Mouse (Mus musculus) forebrain, embryonic 10.5 days (tissue): ENCODE measurements around the gene Fmo4. TPM values are rescaled to one million over a fixed set of nuclear protein-coding genes. Genes with fewer than 3 reads are reported as not detected.

Experiments
- DNase-seq: peaks from one replicate; pipeline ENCODE4 v3.0.0-alpha.2; 2017; ENCODE audit warnings: low spot score; ENCODE audit errors: extremely low spot score
- H3K27ac ChIP-seq: fragments of 300-500 bp; sonication (generic); 2 replicates; pipeline ENCODE4 v1.5.1; 2016; ENCODE audit warnings: mild to moderate bottlenecking
- H3K27me3 ChIP-seq: fragments of 300-500 bp; sonication (generic); 2 replicates; pipeline ENCODE4 v1.6.1; 2016; ENCODE audit warnings: mild to moderate bottlenecking; ENCODE audit not compliant: poor library complexity, severe bottlenecking
- H3K36me3 ChIP-seq: fragments of 300-500 bp; sonication (generic); replicated peaks from 2 replicates; pipeline ENCODE4 v1.6.1; 2016; ENCODE audit warnings: mild to moderate bottlenecking, moderate library complexity
- H3K4me1 ChIP-seq: fragments of 300-500 bp; sonication (generic); 2 replicates; pipeline ENCODE4 v1.6.1; 2016
- H3K4me3 ChIP-seq: fragments of 300-500 bp; sonication (generic); 2 replicates; pipeline ENCODE4 v1.5.1; 2016; ENCODE audit warnings: mild to moderate bottlenecking, moderate library complexity
- H3K9me3 ChIP-seq: fragments of 300-500 bp; sonication (generic); 2 replicates; pipeline ENCODE4 v1.6.1; 2016; ENCODE audit warnings: mild to moderate bottlenecking, moderate library complexity
- WGBS: fragments of 180-500 bp; shearing (Covaris S2); methylation state at CpG from one replicate; pipeline ENCODE4 v1.1.7; 2016; 5-methylcytosine and 5-hydroxymethylcytosine counted together
- polyA plus RNA-seq: library from polyadenylated mRNA; unstranded; fragments of >200 nt; fragmentation: Nextera tagmentation; extraction: Ambion mirVana; gene quantifications from 2 replicates; pipeline ENCODE4 v1.2.1, GENCODE M21; 2016

The Fmo4 gene
- polyA plus RNA-seq, 1 experiment from 2014 or later: 0.29 TPM

- Histone ChIP-seq H3K27ac (peak overlapping the region; percentile 78), H3K9me3 (0 out of 2 replicates have a peak, but pooled peaks cover 3% of the 10 kb centered on the region), H3K27me3 (peaks cover 45% of the 10 kb centered on the region), H3K36me3 (no peaks in the 10 kb centered on the region), H3K4me1 (peaks cover 16% of the 10 kb centered on the region), H3K4me3 (peak overlapping the region; percentile 22; the same call in 1 of the 2 replicates)
- peak; percentile 82 for DNase-seq
- WGBS: 3% methylated on average over 5 of the region's 5 CpGs
Measured at GRCm38 (mm10) chr1:162831838-162832573, 18.2 kb upstream of the Fmo4 start.

GRCm38 (mm10) chr1:162819280-162819679, 5.5 kb upstream of the Fmo4 start:
- WGBS: 93% methylated on average over 5 of the region's 5 CpGs
- Histone ChIP-seq H3K9me3 (no peaks in the 10 kb centered on the region), H3K4me1 (peaks cover 14% of the 10 kb centered on the region), H3K36me3 (no peaks in the 10 kb centered on the region), H3K4me3 (no peak overlapping the region), H3K27ac (no peak overlapping the region), H3K27me3 (no peaks in the 10 kb centered on the region)
- no peak for DNase-seq

GRCm38 (mm10) chr1:162815381-162816127, 1.8 kb upstream of the Fmo4 start:
- Histone ChIP-seq H3K27me3 (no peaks in the 10 kb centered on the region), H3K4me3 (no peak overlapping the region), H3K36me3 (no peaks in the 10 kb centered on the region), H3K4me1 (peaks cover 14% of the 10 kb centered on the region), H3K9me3 (no peaks in the 10 kb centered on the region), H3K27ac (no peak overlapping the region)
- 84% methylated on average over 10 of the region's 10 CpGs for WGBS
- no peak for DNase-seq

GRCm38 (mm10) chr1:162814932-162815331, 1.2 kb upstream of the Fmo4 start:
- H3K36me3 ChIP-seq: no peaks in the 10 kb centered on the region
- peak overlapping the region; percentile 32; the same call in 1 of the 2 replicates for H3K27ac ChIP-seq
- H3K27me3 ChIP-seq: no peaks in the 10 kb centered on the region
- DNase-seq: no peak
- peaks cover 14% of the 10 kb centered on the region for H3K4me1 ChIP-seq
- WGBS: 80% methylated on average over 4 of the region's 4 CpGs
- H3K4me3 ChIP-seq: no peak overlapping the region
- no peaks in the 10 kb centered on the region for H3K9me3 ChIP-seq

- Histone ChIP-seq H3K27me3 (no peaks in the 10 kb centered on the region), H3K4me1 (peaks cover 14% of the 10 kb centered on the region), H3K4me3 (no peak overlapping the region), H3K27ac (no peak overlapping the region), H3K9me3 (no peaks in the 10 kb centered on the region), H3K36me3 (no peaks in the 10 kb centered on the region)
- whole genome bisulfite sequencing: 90% methylated on average over 9 of the region's 9 CpGs
- DNase-seq: no peak
Measured at GRCm38 (mm10) chr1:162813143-162813835, 483 bp downstream of the Fmo4 start.

GRCm38 (mm10) chr1:162808541-162808940, 5.2 kb downstream of the Fmo4 start:
- WGBS: 82% methylated on average over 3 of the region's 3 CpGs
- no peaks in the 10 kb centered on the region for H3K4me1 ChIP-seq
- no peaks in the 10 kb centered on the region for H3K36me3 ChIP-seq
- DNase-seq: no peak
- H3K4me3 ChIP-seq: no peak overlapping the region
- H3K27ac ChIP-seq: no peak overlapping the region
- H3K27me3 ChIP-seq: no peaks in the 10 kb centered on the region
- no peaks in the 10 kb centered on the region for H3K9me3 ChIP-seq

- no peak overlapping the region for H3K4me3 ChIP-seq
- 89% methylated on average over 5 of the region's 5 CpGs for WGBS
- H3K36me3 ChIP-seq: no peaks in the 10 kb centered on the region
- H3K27ac ChIP-seq: no peak overlapping the region
- H3K9me3 ChIP-seq: no peaks in the 10 kb centered on the region
- no peaks in the 10 kb centered on the region for H3K4me1 ChIP-seq
- DNase-seq: no peak
- H3K27me3 ChIP-seq: no peaks in the 10 kb centered on the region
Measured at GRCm38 (mm10) chr1:162807441-162807840, 6.3 kb downstream of the Fmo4 start.

- H3K36me3 ChIP-seq: no peaks in the 10 kb centered on the region
- no peaks in the 10 kb centered on the region for H3K27me3 ChIP-seq
- no peaks in the 10 kb centered on the region for H3K9me3 ChIP-seq
- no peak overlapping the region for H3K4me3 ChIP-seq
- DNase-seq: no peak
- no peaks in the 10 kb centered on the region for H3K4me1 ChIP-seq
- no peak overlapping the region for H3K27ac ChIP-seq
- WGBS: 56% methylated on average over 5 of the region's 5 CpGs
Measured at GRCm38 (mm10) chr1:162805011-162805410, 8.8 kb downstream of the Fmo4 start.

GRCm38 (mm10) chr1:162796441-162796840, 17.3 kb downstream of the Fmo4 start:
- no peaks in the 10 kb centered on the region for H3K9me3 ChIP-seq
- H3K27me3 ChIP-seq: 0 out of 2 replicates have a peak, but pooled peaks cover 4% of the 10 kb centered on the region
- DNase-seq: no peak
- peaks cover 6% of the 10 kb centered on the region for H3K4me1 ChIP-seq
- H3K27ac ChIP-seq: no peak overlapping the region
- H3K4me3 ChIP-seq: no peak overlapping the region
- no peaks in the 10 kb centered on the region for H3K36me3 ChIP-seq

- 0 out of 2 replicates have a peak, but pooled peaks cover 4% of the 10 kb centered on the region for H3K27me3 ChIP-seq
- no peaks in the 10 kb centered on the region for H3K9me3 ChIP-seq
- H3K27ac ChIP-seq: no peak overlapping the region
- peaks cover 6% of the 10 kb centered on the region for H3K4me1 ChIP-seq
- H3K36me3 ChIP-seq: no peaks in the 10 kb centered on the region
- 53% methylated on average over 7 of the region's 7 CpGs for whole genome bisulfite sequencing
- no peak for DNase-seq
- H3K4me3 ChIP-seq: no peak overlapping the region
Measured at GRCm38 (mm10) chr1:162792306-162793044, 21.3 kb downstream of the Fmo4 start.

- Histone ChIP-seq H3K27ac (no peak overlapping the region), H3K4me3 (no peak overlapping the region), H3K9me3 (no peaks in the 10 kb centered on the region), H3K36me3 (no peaks in the 10 kb centered on the region), H3K4me1 (no peaks in the 10 kb centered on the region), H3K27me3 (no peaks in the 10 kb centered on the region)
- 88% methylated on average over 4 of the region's 4 CpGs for WGBS
- DNase-seq: no peak
Measured at GRCm38 (mm10) chr1:162785222-162785621, 28.6 kb downstream of the Fmo4 start.

- Histone ChIP-seq H3K4me1 (no peaks in the 10 kb centered on the region), H3K27ac (no peak overlapping the region), H3K36me3 (no peaks in the 10 kb centered on the region), H3K9me3 (no peaks in the 10 kb centered on the region), H3K4me3 (no peak overlapping the region), H3K27me3 (no peaks in the 10 kb centered on the region)
- no peak for DNase-seq
- WGBS: 81% methylated on average over 7 of the region's 7 CpGs
Measured at GRCm38 (mm10) chr1:162783669-162784248, 30.0 kb downstream of the Fmo4 start.
